Mouse (Mus musculus): ENCODE results near the gene Hspbap1.

Hspbap1 gene

DNA sequence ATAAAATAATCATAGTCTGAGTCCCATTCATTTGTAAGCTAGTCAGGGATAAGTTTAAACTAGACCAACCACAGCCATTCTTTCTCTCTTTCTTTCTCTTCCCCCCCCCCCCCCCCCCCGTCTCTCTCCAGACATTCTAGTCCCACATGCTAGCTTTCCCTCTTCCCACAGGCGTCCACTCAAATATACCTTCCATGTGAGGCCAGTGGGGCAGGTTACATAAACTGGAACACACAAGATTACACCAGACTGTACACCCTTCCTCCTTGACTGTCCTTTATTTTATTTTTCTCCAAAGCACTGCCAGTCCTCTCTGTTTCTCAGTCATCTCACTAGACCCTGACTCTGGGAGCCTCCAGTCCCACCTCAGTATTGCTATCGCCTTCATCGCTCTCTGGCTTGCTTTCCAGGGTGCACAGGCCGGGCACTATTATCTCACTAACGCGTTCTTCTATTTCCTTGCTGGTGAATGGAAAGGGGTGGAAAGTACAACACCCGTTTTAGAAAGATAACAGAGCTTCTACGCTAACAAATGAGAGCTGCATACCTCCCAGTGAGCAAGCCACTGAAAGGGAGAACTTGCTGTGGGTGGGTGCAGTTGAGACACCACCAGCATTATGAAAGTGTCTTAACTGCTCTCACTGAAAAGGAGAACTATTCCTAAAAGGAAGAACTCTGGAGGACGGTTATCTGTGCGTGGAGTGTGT lies 6.4 kb upstream of the Hspbap1 start:
- no peak for DNase-seq (ENCODE audit: low spot score)

- DNase-seq (ENCODE audit: low spot score), result no peak
Observed at GRCm38 (mm10) chr16:35764941-35765340, 5.2 kb upstream of the Hspbap1 start.

GRCm38 (mm10) chr16:35765449-35765848 lies 4.7 kb upstream of the Hspbap1 start:
- DNase-seq (ENCODE audit: low spot score), result peak; percentile 34

DNA sequence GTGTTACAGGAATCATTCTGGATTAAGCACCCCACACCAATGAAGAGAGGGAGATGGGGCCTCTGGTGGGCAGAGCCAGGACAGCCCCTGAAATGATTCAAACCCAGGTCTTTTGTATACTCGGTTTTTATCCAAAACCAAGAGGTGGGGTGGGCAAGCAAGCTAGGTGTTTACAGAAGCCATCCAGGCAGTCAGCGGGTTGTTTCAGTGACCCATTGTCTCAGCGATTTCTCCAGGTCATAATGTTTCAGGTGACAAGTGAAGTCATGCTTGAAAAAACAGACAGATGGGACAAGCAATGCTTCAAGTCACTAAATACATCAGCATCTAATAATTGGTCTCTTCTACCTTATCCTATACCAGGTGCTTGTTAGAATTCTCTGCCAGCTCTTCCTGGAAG lies 3.8 kb upstream of the Hspbap1 start:
- DNase-seq (ENCODE audit: low spot score), result no peak

DNA sequence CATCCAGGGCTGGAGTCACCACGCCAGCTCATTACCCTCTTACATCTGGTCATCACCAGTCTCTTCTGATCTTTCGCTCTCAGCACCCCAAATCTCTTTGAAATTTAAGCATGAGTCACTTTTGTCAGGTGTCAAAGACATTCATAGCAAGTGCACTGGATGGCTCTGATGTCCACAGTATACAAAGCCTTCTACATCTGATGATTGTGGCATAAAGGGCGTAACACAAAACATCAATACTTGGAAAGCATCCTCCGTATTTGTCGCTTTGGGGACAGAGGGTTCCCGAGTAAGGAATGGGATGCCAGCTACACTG lies 1.7 kb upstream of the Hspbap1 start:
- no peak for DNase-seq (ENCODE audit: low spot score)

GRCm38 (mm10) chr16:35768785-35769642 lies 1.2 kb upstream of the Hspbap1 start, which contains the start of gene Dirc2:
Gene Dirc2, minus strand, starts transcription at chr16:35769356.
- peak; percentile 59 for DNase-seq (ENCODE audit: low spot score)

- DNase-seq (ENCODE audit: low spot score), result no peak
Observed at GRCm38 (mm10) chr16:35771141-35771540, 966 bp downstream of the Hspbap1 start.

- no peak for DNase-seq (ENCODE audit: low spot score)
Observed at GRCm38 (mm10) chr16:35771606-35772005, 1.4 kb downstream of the Hspbap1 start.

GRCm38 (mm10) chr16:35772598-35772997 lies 2.4 kb downstream of the Hspbap1 start:
- DNase-seq (ENCODE audit: low spot score), result no peak

- no peak for DNase-seq (ENCODE audit: low spot score)
Observed at GRCm38 (mm10) chr16:35775835-35776234, 5.7 kb downstream of the Hspbap1 start.

- no peak for DNase-seq (ENCODE audit: low spot score)
Observed at GRCm38 (mm10) chr16:35776737-35777136, 6.6 kb downstream of the Hspbap1 start.

DNA sequence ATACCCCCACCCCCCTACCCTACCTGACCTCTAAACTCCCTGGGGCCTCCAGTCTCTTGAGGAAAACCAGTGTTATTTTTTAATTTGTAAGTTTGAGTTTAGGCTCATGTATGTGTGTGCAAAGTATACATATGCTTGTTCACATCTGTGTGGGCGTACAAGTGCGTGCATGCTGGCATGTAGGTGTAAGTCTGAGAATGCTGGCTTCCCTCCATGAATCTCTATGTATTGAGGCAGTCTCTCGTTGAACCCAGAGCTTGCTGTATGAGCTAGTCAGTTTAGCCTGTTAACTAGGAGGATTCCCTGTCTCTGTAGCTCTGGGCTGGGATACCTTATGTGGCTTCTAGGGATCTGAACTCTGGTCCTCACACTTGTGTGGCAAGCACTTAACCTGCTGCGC lies 7.6 kb downstream of the Hspbap1 start:
- DNase-seq (ENCODE audit: low spot score), result no peak

GRCm38 (mm10) chr16:35779681-35780080 lies 9.5 kb downstream of the Hspbap1 start:
- no peak for DNase-seq (ENCODE audit: low spot score)

- DNase-seq (ENCODE audit: low spot score), result no peak
Observed at GRCm38 (mm10) chr16:35781096-35781495, 10.9 kb downstream of the Hspbap1 start.

DNA sequence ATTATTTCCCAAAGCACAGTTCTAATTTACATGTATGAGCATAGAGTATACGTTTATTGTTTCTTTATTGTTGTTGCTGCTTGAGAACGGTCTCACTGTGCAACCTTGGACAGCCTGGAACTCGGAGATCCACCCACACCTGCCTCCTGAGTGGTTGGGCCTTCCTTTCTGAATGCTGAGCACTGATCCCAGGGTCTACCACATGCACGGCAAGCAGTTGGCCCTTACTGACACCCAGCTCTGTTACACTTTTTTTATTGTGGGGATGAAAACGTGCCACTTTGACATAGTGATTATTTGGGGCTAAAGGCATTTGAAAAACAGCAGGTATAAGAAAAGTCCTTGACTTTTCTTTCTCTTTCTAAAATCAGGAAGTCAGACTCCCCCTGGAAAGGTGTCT lies 11.5 kb downstream of the Hspbap1 start:
- no peak for DNase-seq (ENCODE audit: low spot score)

- no peak for DNase-seq (ENCODE audit: low spot score)
Observed at GRCm38 (mm10) chr16:35782451-35783206, 12.5 kb downstream of the Hspbap1 start.

DNA sequence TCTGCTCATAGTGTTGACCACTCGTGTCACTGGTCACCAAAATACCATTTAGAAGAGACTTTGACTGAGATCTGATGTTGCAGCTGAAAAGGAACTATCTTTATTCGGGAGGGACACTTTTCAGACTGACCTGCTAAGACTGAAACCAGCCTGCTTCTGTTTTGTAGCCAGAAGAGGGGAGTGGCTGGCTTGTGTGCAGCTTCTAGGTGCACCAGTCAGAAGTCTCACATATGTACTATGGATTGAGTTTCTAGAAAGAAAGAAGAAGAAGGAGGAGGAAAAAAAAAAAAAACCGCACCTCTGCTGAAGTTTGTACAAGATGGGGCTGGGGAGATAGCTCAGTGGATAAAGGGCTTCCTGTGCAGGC lies 13.0 kb downstream of the Hspbap1 start:
- no peak for DNase-seq (ENCODE audit: low spot score)

GRCm38 (mm10) chr16:35784134-35784725 lies 14.1 kb downstream of the Hspbap1 start:
- no peak for DNase-seq (ENCODE audit: low spot score)

- no peak for DNase-seq (ENCODE audit: low spot score)
Observed at GRCm38 (mm10) chr16:35787163-35787562, 17.0 kb downstream of the Hspbap1 start.

GRCm38 (mm10) chr16:35787568-35788189 lies 17.5 kb downstream of the Hspbap1 start:
- DNase-seq (ENCODE audit: low spot score), result no peak

DNA sequence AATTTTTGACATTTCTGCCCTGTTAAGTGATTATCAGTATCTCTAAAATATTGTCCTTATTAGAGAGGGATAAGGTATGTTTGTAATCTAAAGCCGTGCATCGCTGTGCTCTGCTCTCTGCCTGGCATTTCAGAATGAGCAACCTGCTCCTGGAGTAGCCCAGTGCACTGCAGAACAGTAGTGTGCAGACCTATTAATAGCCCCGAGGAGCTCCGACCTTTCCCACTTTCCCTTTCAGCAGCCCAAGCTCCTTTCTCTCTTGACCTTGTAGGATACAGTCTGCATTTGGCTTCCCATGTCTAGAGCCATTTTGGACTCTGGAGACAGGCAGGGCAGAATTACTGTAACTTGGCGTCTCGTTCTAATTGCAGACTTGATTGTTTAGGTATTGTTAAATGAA lies 18.2 kb downstream of the Hspbap1 start:
- no peak for DNase-seq (ENCODE audit: low spot score)

GRCm38 (mm10) chr16:35791962-35792521 lies 21.9 kb downstream of the Hspbap1 start:
- DNase-seq (ENCODE audit: low spot score), result no peak

Data from lung, postnatal 25 days (tissue).